Mouse (Mus musculus) gastrocnemius, postnatal 10 days (tissue): ENCODE results near the gene Plxnb2. TPM values are rescaled to one million over a fixed set of nuclear protein-coding genes. Genes with fewer than 3 reads are reported as not detected.

Source experiments
- DNase-seq: peaks from one replicate; pipeline ENCODE4 v3.0.0; 2021; ENCODE audit warnings: mixed read lengths
- microRNA-seq, 2 experiments: library from miRNA; unstranded; fragments of <30 nt; microRNA quantifications; one replicate each; pipeline ENCODE4 v1.2.0; 2021
- total RNA-seq, 2 experiments: library from RNA; stranded (reverse); gene quantifications; 2 replicates each; pipeline ENCODE4 v1.2.3; 2021

The Plxnb2 gene
- total RNA-seq, 2 experiments from 2014 or later, result 28.9 to 43.0 TPM

DNA sequence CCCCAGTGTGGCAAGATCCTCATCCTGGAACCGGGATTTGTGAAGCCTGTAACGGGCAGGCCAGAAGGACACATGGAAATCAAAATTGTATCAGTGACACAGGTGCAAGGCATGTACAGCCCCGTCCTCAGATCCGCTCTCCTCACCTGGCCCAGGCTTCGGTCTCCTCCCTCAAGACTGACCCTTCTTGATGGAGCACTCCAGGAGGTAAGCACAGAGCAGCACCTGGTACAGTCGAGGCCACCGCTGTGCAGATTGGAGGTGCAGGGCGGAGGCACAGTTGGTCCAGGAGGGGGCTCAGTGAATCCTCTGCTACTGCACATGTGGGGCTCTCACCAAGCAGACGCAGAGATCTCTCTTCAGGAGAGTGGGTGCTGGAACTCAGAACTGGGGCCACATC is 55.2 kb downstream of the Plxnb2 start:
- DNase-seq, result no peak

DNA sequence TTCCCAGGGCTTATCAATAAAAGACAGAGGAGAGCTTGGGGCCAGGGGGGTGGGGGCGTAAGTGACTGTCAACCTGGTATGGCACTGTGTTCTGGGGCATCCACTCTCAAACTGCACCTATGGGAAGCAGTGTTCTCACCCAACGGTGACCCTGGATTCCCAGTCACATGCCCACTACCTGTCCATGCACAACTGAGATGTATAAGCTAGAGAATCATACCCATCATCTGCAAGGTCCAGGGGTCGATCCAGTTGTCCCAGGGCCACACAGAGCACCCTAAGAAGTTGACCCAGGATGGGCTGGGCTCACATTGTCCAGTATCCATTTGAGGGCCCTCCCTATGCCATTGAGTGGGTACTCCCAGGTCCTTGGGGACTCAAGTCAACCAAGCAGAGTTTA is 56.3 kb downstream of the Plxnb2 start:
- no peak for DNase-seq

DNA sequence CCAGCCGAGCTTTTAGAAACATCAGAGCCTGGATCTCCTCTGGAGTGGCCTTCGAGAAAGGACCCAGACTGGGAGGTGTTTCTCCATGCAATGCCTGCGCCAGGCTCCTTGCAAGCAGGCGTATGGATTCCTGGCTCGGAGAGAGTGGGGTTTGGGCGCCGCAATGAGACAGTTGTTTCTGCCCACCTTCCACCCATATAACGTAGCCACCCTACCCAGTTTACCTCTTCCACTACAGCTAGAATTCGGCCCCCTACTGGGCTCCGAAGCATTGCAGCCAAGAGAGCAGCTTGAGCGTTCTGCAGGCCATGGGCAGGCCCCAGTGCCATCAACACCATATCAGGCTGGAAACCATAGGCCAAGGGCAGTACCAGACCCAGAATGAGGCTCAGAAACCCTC is 57.0 kb downstream of the Plxnb2 start:
- no peak for DNase-seq

DNA sequence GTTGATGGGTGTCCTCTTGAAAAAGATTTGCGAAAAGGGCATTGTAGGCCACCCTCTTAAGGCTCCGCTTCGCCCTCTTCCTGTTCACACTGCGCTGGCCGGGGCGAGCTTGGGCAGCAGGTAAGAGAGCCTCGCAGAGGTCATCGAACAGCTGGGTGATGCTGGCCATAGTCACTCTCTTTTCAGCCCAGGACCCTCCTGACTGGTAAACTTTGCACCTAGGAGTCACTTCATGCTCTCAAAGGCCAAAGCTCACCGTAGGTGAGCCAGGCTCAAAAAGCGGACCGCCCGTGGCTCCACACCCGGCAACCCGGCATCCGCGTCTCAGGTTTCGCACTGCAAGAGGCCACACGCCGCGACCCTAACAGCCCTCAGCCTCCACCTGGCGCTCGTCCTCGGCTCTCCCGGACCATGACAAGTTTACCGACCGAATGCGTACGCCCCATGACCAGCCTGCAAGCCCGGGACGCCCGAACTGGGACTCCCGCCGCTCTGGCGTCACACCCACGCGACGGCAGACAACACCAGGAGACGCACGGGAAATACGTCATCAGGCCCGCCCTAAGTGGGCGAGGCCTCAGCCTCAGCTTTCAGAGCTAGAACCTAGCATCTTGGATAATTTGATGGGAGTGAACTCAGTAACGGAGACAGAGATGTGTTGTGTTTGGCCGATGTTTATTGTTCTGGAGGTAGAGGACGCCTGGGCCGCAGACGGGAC is 57.8 kb downstream of the Plxnb2 start, which contains the start of gene Tubgcp6:
Gene Tubgcp6 (minus strand): TSS at position 464 of the 718 bp plus-strand sequence.
- DNase-seq, result peak; percentile 93

DNA sequence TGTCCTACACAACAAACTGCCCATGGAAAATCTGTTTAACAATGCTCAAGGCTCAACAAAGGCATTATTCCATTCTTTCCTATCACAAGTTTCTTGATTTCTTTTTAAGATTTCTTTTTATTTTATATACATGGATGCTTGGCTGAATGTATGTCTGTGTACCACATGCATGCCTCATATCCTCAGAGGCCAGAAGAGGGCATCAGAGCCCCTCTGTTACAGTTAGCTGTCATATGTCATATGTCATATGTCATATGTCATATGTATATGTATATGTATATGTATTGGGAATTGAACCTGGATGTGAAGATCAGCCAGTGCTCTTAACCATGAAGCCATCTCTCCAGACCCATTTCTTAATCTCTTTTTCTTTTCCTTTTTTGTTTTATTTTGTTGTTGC is 62.6 kb downstream of the Plxnb2 start:
- no peak for DNase-seq

DNA sequence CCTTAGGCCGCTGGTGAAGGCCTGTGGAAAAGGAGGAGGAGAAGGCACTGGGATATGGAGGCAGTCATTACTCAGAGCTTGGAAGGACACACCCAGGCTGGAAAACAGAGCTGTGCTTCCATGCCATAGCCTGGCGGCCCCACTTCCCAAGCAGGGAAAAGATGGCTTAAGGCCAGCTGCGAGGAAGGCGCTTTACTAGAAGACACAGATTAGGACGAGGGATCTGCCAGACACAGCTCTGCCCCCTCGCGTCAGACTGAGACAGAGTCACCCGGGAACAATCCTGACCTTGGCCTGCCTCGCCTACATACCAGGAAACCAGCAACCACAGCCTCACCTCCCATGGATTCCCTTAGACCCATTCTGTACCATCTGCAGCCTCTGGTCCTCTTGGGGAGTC is 70.4 kb downstream of the Plxnb2 start:
- DNase-seq, result no peak

DNA sequence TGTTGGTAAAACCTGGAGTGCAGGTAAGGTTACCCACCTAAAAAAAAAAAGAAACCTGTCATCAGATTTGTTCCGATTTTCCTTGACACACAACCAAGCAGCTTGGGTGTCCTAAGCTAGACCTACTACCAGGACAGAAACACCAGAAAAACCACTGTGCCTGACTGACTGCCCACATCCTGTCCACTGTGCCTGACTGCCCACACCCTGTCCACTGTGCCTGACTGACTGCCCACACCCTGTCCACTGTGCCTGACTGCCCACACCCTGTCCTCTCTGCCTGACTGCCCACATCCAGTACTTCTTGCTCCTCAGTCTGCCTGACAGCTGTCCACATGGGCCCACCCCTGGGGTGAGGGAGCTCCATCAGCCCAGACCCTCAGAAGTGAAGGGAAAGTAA is 73.6 kb downstream of the Plxnb2 start:
- no peak for DNase-seq

DNA sequence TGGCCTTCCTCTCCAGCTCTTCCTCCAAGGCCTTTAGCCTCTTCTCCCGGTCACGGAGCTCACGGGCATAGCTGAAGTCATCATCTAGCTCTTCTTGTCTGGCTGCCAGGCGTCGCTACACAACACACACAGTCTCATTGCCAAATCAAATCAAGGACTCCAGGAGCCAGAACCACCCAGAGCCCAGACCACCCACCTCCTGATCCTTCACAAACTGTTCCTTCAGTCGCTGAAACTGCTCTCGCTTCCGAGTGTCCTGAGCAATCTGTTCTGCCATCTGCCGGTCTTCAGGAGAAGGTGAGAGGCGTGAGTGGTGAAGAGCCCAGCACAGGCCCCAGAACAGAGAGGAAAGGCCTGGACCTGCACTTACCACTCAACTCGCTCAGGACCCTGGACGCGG is 74.5 kb downstream of the Plxnb2 start:
- peak; percentile 1 for DNase-seq

Small RNA genes within 50 kb of the gene (microRNA-seq; reads per million reads assigned to microRNA genes)
- 0 to 0.50 reads per million in 2 experiments for gene Mir6958
- gene Mir7118, result 0 reads per million in 2 experiments

Other genes starting within 250 kb of the Plxnb2 start
- not detected for gene Ttll8, start 226.4 kb downstream of the Plxnb2 start, total RNA-seq
- under 1 TPM; 0.07 to 0.20 TPM for gene Mlc1, start 201.8 kb downstream of the Plxnb2 start, total RNA-seq
- gene Mov10l1, start 197.9 kb downstream of the Plxnb2 start, total RNA-seq, result not detected
- under 1 TPM; 0.07 to 0.18 TPM for gene Panx2, start 121.1 kb downstream of the Plxnb2 start, total RNA-seq
- gene Trabd, start 105.7 kb downstream of the Plxnb2 start, total RNA-seq, result 10 to 100 TPM; 24.9 to 28.1 TPM
- gene Selenoo, start 91.7 kb downstream of the Plxnb2 start, total RNA-seq, result 10 to 100 TPM in 1 of 2 experiments, 1 to 10 TPM in 1; 9.1 to 10.1 TPM
- 10 to 100 TPM in 1 of 2 experiments, 1 to 10 TPM in 1; 8.4 to 11.0 TPM for gene Tubgcp6, start 57.7 kb downstream of the Plxnb2 start, total RNA-seq
- 10 to 100 TPM in 1 of 2 experiments, 1 to 10 TPM in 1; 7.6 to 10.6 TPM for gene Hdac10, start 52.1 kb downstream of the Plxnb2 start, total RNA-seq
- 10 to 100 TPM; 76.0 to 77.1 TPM for gene Mapk12, start 40.1 kb downstream of the Plxnb2 start, total RNA-seq
- 1 to 10 TPM; 2.1 to 3.0 TPM for gene Mapk11, start 31.2 kb downstream of the Plxnb2 start, total RNA-seq
- gene Dennd6b, start 15.7 kb upstream of the Plxnb2 start, total RNA-seq, result 1 to 10 TPM; 4.5 to 7.0 TPM
- 10 to 100 TPM; 60.1 to 61.9 TPM for gene Ppp6r2, start 30.8 kb upstream of the Plxnb2 start, total RNA-seq
- gene Sbf1, start 134.5 kb upstream of the Plxnb2 start, total RNA-seq, result 10 to 100 TPM; 50.1 to 70.5 TPM
- gene Adm2, start 141.9 kb upstream of the Plxnb2 start, total RNA-seq, result not detected
- not detected for gene Miox, start 153.6 kb upstream of the Plxnb2 start, total RNA-seq
- gene Lmf2, start 174.9 kb upstream of the Plxnb2 start, total RNA-seq, result 10 to 100 TPM; 22.4 to 25.5 TPM
- 10 to 100 TPM; 50.5 to 55.8 TPM for gene Ncaph2, start 174.9 kb upstream of the Plxnb2 start, total RNA-seq
- gene Sco2, start 193.1 kb upstream of the Plxnb2 start, total RNA-seq, result 10 to 100 TPM; 14.2 to 14.6 TPM
- under 1 TPM; 0.38 to 0.50 TPM for gene Tymp, start 196.3 kb upstream of the Plxnb2 start, total RNA-seq
- gene Odf3b, start 198.5 kb upstream of the Plxnb2 start, total RNA-seq, result 1 to 10 TPM in 1 of 2 experiments, under 1 TPM in 1; 0.68 to 1.6 TPM
- gene Klhdc7b, start 204.1 kb upstream of the Plxnb2 start, total RNA-seq, result not detected
- not detected for gene Syce3, start 229.7 kb upstream of the Plxnb2 start, total RNA-seq
- 100 to 1,000 TPM; 204 to 222 TPM for gene Cpt1b, start 245.1 kb upstream of the Plxnb2 start, total RNA-seq
- under 1 TPM; 0.38 to 0.88 TPM for gene C730034F03Rik, start 248.8 kb upstream of the Plxnb2 start, total RNA-seq
- under 1 TPM; 0.66 to 0.81 TPM for gene Gm44502, start 248.9 kb upstream of the Plxnb2 start, total RNA-seq
- 10 to 100 TPM; 21.4 to 40.0 TPM for gene Chkb, start 249.1 kb upstream of the Plxnb2 start, total RNA-seq